Mouse (Mus musculus) kidney, embryonic 14.5 days (tissue): Measurements from ENCODE around the gene Cul7. TPM values are rescaled to one million over a fixed set of nuclear protein-coding genes. Genes with fewer than 3 reads are reported as not detected.

Source experiments
- ATAC-seq: fragments of 200-750 bp; cut with Nextera tagmentation; 2 replicates; pipeline ENCODE4 v1.8.0; 2017; ENCODE audit warnings: moderate number of reproducible peaks, mild to moderate bottlenecking, moderate TSS enrichment, moderate library complexity; ENCODE audit not compliant: low FRiP score, low TSS enrichment
- H3K27ac ChIP-seq: fragments of 300-500 bp; sonication (generic); 2 replicates; pipeline ENCODE4 v1.5.1; 2014; ENCODE audit warnings: low read depth, mild to moderate bottlenecking, low read length, moderate library complexity, mixed read lengths
- H3K27me3 ChIP-seq: fragments of 300-500 bp; sonication (generic); 2 replicates; pipeline ENCODE4 v1.6.1; 2014; ENCODE audit warnings: mild to moderate bottlenecking, low read length; ENCODE audit not compliant: control insufficient read depth, insufficient read depth
- H3K36me3 ChIP-seq: fragments of 300-500 bp; sonication (generic); 2 replicates; pipeline ENCODE4 v1.6.1; 2014; ENCODE audit warnings: low read length, mixed read lengths; ENCODE audit not compliant: control insufficient read depth, insufficient read depth
- H3K4me1 ChIP-seq: fragments of 300-500 bp; sonication (generic); 2 replicates; pipeline ENCODE4 v1.6.1; 2014; ENCODE audit warnings: low read length, mixed read lengths; ENCODE audit not compliant: control insufficient read depth, insufficient read depth
- H3K4me2 ChIP-seq: fragments of 300-500 bp; sonication (generic); replicated peaks from 2 replicates; pipeline ENCODE4 v1.6.1; 2014; ENCODE audit warnings: low read depth, mild to moderate bottlenecking, low read length
- H3K4me3 ChIP-seq: fragments of 300-500 bp; sonication (generic); 2 replicates; pipeline ENCODE4 v1.5.1; 2014; ENCODE audit warnings: mild to moderate bottlenecking, low read length
- H3K9ac ChIP-seq: fragments of 300-500 bp; sonication (generic); 2 replicates; pipeline ENCODE4 v1.6.1; 2014; ENCODE audit warnings: low read depth, mild to moderate bottlenecking, low read length, moderate library complexity
- H3K9me3 ChIP-seq: fragments of 300-500 bp; sonication (generic); 2 replicates; pipeline ENCODE4 v1.6.1; 2016; ENCODE audit warnings: low read length; ENCODE audit not compliant: control insufficient read depth
- WGBS: fragments of 180-500 bp; shearing (Covaris S2); extraction: QIAGEN DNeasy Blood & Tissue Kit; methylation state at CpG from one replicate; pipeline ENCODE4 v1.1.7; 2014; 5-methylcytosine and 5-hydroxymethylcytosine counted together
- polyA plus RNA-seq: library from polyadenylated mRNA; unstranded; fragments of >200 nt; fragmentation: Nextera tagmentation; extraction: Ambion mirVana; gene quantifications from 2 replicates; pipeline ENCODE4 v1.2.1, GENCODE M21; 2014

Gene Cul7
- polyA plus RNA-seq, 1 experiment from 2014 or later, result 42.6 TPM

GRCm38 (mm10) chr17:46649811-46650210, 326 bp upstream of the Cul7 start:
- Histone ChIP-seq H3K9me3 (no peaks in the 10 kb centered on the region), H3K27ac (peak overlapping the region; percentile 98), H3K4me2 (peak overlapping the region; percentile 87), H3K9ac (peak overlapping the region; percentile 89; the same call in 1 of the 2 replicates), H3K27me3 (no peaks in the 10 kb centered on the region), H3K4me3 (peak overlapping the region; percentile 82), H3K4me1 (peaks cover 30% of the 10 kb centered on the region), H3K36me3 (peaks cover 41% of the 10 kb centered on the region)
- 33% methylated on average over 15 of the region's 15 CpGs for WGBS
- ATAC-seq, result no peak

GRCm38 (mm10) chr17:46651292-46651691, 1.2 kb downstream of the Cul7 start:
- no peak for ATAC-seq
- H3K4me3 ChIP-seq, result peak overlapping the region; percentile 82
- H3K36me3 ChIP-seq, result peaks cover 51% of the 10 kb centered on the region
- WGBS, result 73% methylated on average over 17 of the region's 17 CpGs
- H3K9ac ChIP-seq, result peak overlapping the region; percentile 89
- H3K27ac ChIP-seq, result peak overlapping the region; percentile 98
- H3K9me3 ChIP-seq, result no peaks in the 10 kb centered on the region
- H3K4me1 ChIP-seq, result peaks cover 25% of the 10 kb centered on the region
- H3K27me3 ChIP-seq, result no peaks in the 10 kb centered on the region
- H3K4me2 ChIP-seq, result peak overlapping the region; percentile 87

GRCm38 (mm10) chr17:46651755-46652547, 1.8 kb downstream of the Cul7 start:
- peaks cover 19% of the 10 kb centered on the region for H3K4me1 ChIP-seq

GRCm38 (mm10) chr17:46656054-46656453, 5.9 kb downstream of the Cul7 start:
- peaks cover 16% of the 10 kb centered on the region for H3K4me1 ChIP-seq
- no peaks in the 10 kb centered on the region for H3K27me3 ChIP-seq
- no peaks in the 10 kb centered on the region for H3K9me3 ChIP-seq
- H3K27ac ChIP-seq, result no peak overlapping the region
- no peak overlapping the region for H3K9ac ChIP-seq
- H3K36me3 ChIP-seq, result peaks cover 84% of the 10 kb centered on the region
- H3K4me2 ChIP-seq, result no peak overlapping the region
- ATAC-seq, result no peak
- 61% methylated on average over 6 of the region's 6 CpGs for WGBS
- no peak overlapping the region for H3K4me3 ChIP-seq

More at GRCm38 (mm10) chr17:46651755-46652547, 1.8 kb downstream of the Cul7 start:
- no peak for ATAC-seq
- H3K36me3 ChIP-seq, result peaks cover 58% of the 10 kb centered on the region
- peak overlapping the region; percentile 87 for H3K4me2 ChIP-seq
- WGBS, result 57% methylated on average over 20 of the region's 20 CpGs
- no peaks in the 10 kb centered on the region for H3K9me3 ChIP-seq
- H3K4me3 ChIP-seq, result peak overlapping the region; percentile 82
- no peaks in the 10 kb centered on the region for H3K27me3 ChIP-seq
- H3K27ac ChIP-seq, result no peak overlapping the region
- H3K9ac ChIP-seq, result peak overlapping the region; percentile 89; the same call in 1 of the 2 replicates

GRCm38 (mm10) chr17:46661351-46661750, 11.2 kb downstream of the Cul7 start:
- Histone ChIP-seq H3K27me3 (no peaks in the 10 kb centered on the region), H3K36me3 (peaks cover 98% of the 10 kb centered on the region), H3K4me2 (no peak overlapping the region), H3K4me1 (no peaks in the 10 kb centered on the region), H3K27ac (no peak overlapping the region), H3K9me3 (no peaks in the 10 kb centered on the region), H3K9ac (no peak overlapping the region), H3K4me3 (no peak overlapping the region)
- ATAC-seq, result no peak
- 93% methylated on average over 9 of the region's 9 CpGs for WGBS

GRCm38 (mm10) chr17:46661981-46662380, 11.8 kb downstream of the Cul7 start:
- no peak overlapping the region for H3K9ac ChIP-seq
- H3K4me2 ChIP-seq, result no peak overlapping the region
- no peak overlapping the region for H3K27ac ChIP-seq
- H3K4me1 ChIP-seq, result no peaks in the 10 kb centered on the region
- H3K4me3 ChIP-seq, result no peak overlapping the region
- ATAC-seq, result no peak
- no peaks in the 10 kb centered on the region for H3K27me3 ChIP-seq
- H3K9me3 ChIP-seq, result no peaks in the 10 kb centered on the region
- WGBS, result 84% methylated on average over 12 of the region's 12 CpGs
- peaks cover 97% of the 10 kb centered on the region for H3K36me3 ChIP-seq

- Histone ChIP-seq H3K4me3 (no peak overlapping the region), H3K9me3 (no peaks in the 10 kb centered on the region), H3K9ac (no peak overlapping the region), H3K27me3 (no peaks in the 10 kb centered on the region), H3K4me1 (no peaks in the 10 kb centered on the region), H3K4me2 (no peak overlapping the region), H3K36me3 (peaks cover 95% of the 10 kb centered on the region), H3K27ac (no peak overlapping the region)
- no peak for ATAC-seq
- 81% methylated on average over 5 of the region's 5 CpGs for WGBS
These were observed 12.6 kb downstream of the Cul7 start for GRCm38 (mm10) chr17:46662730-46663129.

GRCm38 (mm10) chr17:46667712-46668111, 17.6 kb downstream of the Cul7 start:
- no peaks in the 10 kb centered on the region for H3K27me3 ChIP-seq
- H3K36me3 ChIP-seq, result peaks cover 74% of the 10 kb centered on the region
- no peak; the same call in 1 of the 2 replicates for ATAC-seq
- H3K9me3 ChIP-seq, result no peaks in the 10 kb centered on the region
- WGBS, result 86% methylated on average over 16 of the region's 16 CpGs
- no peak overlapping the region for H3K4me2 ChIP-seq
- H3K4me3 ChIP-seq, result no peak overlapping the region
- no peak overlapping the region for H3K9ac ChIP-seq
- H3K4me1 ChIP-seq, result peaks cover 3% of the 10 kb centered on the region
- no peak overlapping the region for H3K27ac ChIP-seq

GRCm38 (mm10) chr17:46669911-46670310, 19.8 kb downstream of the Cul7 start:
- no peak for ATAC-seq
- no peaks in the 10 kb centered on the region for H3K9me3 ChIP-seq
- no peaks in the 10 kb centered on the region for H3K27me3 ChIP-seq
- no peak overlapping the region for H3K4me2 ChIP-seq
- H3K27ac ChIP-seq, result no peak overlapping the region
- no peak overlapping the region for H3K4me3 ChIP-seq
- H3K4me1 ChIP-seq, result peaks cover 17% of the 10 kb centered on the region
- no peak overlapping the region for H3K9ac ChIP-seq
- 96% methylated on average over 10 of the region's 10 CpGs for WGBS
- peaks cover 56% of the 10 kb centered on the region for H3K36me3 ChIP-seq
